Mouse (Mus musculus) megakaryocyte, embryonic 14.5 days (primary cell): ENCODE measurements at regions not wholly inside any gene's neighbourhood (a gene's known extent, or its start where the extent isn't known, plus 50 kb on each side); places are given as distances from the start of the nearest gene placed in this dataset.

ENCODE experiments used
- FLI1 ChIP-seq: IDR thresholded peaks from 2 replicates; pipeline ENCODE4 v1.6.1; 2012; ENCODE audit warnings: low read length, inconsistent platforms, mixed read lengths
- GATA1 ChIP-seq: IDR thresholded peaks from 3 replicates; pipeline ENCODE4 v1.6.1; 2012; ENCODE audit warnings: mixed read lengths, low read length, inconsistent platforms, borderline replicate concordance

GRCm38 (mm10) chr1:156990567-156991494 lies 51.4 kb upstream of the Ralgps2 start:
- TF ChIP-seq GATA1 (no peak), FLI1 (no peak)
